Mouse (Mus musculus): ENCODE data around the gene Rcan3.

- no peak for TF ChIP-seq EP300 (IDR thresholded peaks at IDR 0.05; ENCODE audit: low read depth)
- TF ChIP-seq CTCF (IDR thresholded peaks at IDR 0.05; ENCODE audit: low read depth): no peak
These were observed 52.3 kb downstream of the Rcan3 start for GRCm38 (mm10) chr4:135381355-135381754.
